Mouse (Mus musculus): ENCODE measurements around the gene Lce3e.

GRCm38 (mm10) chr3:92932679-92933078 lies 34.2 kb upstream of the Lce3e start, which contains the start of gene Lce3b:
- TF ChIP-seq POLR2A (IDR thresholded peaks at IDR 0.05; ENCODE audit: borderline replicate concordance, extremely low read depth, insufficient read depth, insufficient read length, poor library complexity, severe bottlenecking): no peak
- TF ChIP-seq CTCF (IDR thresholded peaks at IDR 0.05; ENCODE audit: borderline replicate concordance, extremely low read depth, insufficient read depth, insufficient read length): no peak
